Mouse (Mus musculus): ENCODE results near the gene Hdac9.

- TF ChIP-seq CTCF (IDR thresholded peaks at IDR 0.05; ENCODE audit: low read depth, low read length) = no peak
- TF ChIP-seq POLR2A (IDR thresholded peaks at IDR 0.05; ENCODE audit: borderline replicate concordance, low read depth, low read length) = no peak
Observed at GRCm38 (mm10) chr12:34792113-34792452, 124.8 kb downstream of the Hdac9 start.

All from bone marrow macrophage, adult 2 months (primary cell).